Mouse (Mus musculus) v-Abl transformed pro-B cells (cell line): ENCODE data around the gene Pcbp4.

ENCODE experiments used
- in situ Hi-C, 2 experiments: fragments of 400-800 bp; cut with MboI; formaldehyde crosslinking; loops; one replicate each; pipeline ENCODE4 v1.15.1; 2025; ENCODE audit not compliant: unreplicated experiment in 2 of 2

Gene Pcbp4

DNA sequence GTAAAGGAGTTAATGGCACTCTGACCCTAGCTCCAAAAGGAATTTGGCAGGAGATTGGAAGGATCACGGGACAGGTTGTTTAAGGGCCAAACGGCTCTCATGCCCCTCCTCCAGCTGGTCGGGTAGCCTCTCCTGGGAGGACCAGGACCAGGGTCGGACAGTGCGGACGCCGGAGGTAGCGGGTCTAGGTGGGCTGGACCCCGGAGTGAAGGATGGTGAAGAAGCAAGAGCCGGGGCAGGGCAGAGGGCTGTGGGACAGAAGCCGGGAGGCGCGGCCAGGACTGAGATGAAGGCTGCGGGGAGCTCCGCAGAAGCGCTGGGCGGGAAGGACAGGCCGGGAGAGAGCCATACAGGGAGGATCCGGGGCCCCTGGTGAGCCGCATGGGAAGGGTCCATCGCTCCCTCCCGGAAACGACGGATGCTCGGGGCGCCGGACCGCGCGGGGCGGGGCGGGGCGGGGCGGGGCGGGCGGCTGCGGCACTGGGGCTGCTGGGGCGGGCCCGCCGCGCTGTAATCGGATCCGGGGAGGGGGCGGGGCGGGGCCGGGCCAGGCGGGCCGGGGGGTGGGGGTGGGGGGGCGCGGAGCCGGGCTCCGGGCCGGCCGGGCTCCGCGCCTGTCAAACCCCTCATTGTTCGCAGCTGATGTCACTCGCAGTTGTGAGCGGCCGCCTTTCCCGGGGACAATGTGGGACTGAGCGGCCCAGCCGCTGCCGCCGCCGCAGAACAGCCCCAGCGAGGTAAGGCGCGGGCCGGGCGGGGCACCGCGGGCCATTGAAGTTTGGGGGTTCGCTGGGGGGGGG lies at the start of gene Pcbp4:
Pcbp4 (plus strand) TSS at position 21 of the 800 bp plus-strand sequence.
- in situ Hi-C loops, result loop anchor here in 1 of 2 experiments (25.0 kb wide), 1 partner anchor 616 kb away; the partner anchor contains the start of gene Col6a6

DNA sequence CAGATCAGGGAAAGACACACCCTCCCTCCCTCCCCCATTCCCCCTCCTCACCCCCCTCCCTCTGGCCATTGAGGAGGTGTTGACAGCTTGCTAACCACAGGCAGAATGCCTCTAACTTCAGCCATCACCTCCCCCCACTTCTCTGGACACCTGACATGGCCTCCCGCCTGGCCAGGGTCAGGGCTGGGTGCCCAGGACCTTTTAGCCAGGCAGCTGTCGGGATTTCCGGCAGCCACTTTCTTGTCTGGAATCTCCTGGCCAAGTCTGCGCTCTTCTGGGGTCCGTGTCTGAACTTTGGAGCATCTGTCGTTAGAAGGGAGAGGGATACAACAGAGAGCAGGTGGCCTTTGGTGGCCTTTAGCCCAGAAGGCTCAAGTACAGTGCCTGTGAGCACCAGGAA lies 47.8 kb upstream of the Pcbp4 start:
- in situ Hi-C loops, result no loop called here

DNA sequence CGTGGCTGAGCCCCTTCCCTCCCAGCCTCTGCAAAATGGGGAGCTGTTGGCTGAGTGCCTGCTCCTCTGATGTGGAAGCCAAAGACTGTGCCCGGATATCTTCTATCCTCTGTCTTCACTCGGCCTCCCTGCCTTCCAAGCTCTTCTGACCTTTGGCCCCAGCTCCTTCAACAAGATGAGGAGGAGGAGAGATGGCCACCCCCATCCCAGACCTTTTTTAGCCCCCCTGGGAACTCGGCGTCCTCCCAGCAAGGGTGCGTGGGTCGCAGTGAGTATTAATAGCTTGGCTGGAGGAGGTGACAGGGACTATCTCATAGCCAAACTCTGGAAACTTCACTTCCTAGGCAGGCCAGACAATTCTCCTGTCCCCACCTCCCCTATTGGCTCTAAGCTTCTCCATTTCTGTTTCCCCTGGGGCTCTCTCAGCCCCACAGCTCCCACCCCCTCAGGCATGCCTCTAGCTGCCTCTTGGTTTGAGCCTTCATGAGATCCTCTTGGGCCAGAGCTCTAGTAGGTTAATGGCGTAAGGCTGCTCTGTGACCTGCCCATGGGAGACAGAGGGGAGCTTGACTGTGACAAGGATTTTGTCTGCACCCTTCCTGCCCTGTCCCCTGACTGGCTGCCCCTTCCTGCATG lies 46.5 kb upstream of the Pcbp4 start:
- in situ Hi-C loops, result no loop called here

DNA sequence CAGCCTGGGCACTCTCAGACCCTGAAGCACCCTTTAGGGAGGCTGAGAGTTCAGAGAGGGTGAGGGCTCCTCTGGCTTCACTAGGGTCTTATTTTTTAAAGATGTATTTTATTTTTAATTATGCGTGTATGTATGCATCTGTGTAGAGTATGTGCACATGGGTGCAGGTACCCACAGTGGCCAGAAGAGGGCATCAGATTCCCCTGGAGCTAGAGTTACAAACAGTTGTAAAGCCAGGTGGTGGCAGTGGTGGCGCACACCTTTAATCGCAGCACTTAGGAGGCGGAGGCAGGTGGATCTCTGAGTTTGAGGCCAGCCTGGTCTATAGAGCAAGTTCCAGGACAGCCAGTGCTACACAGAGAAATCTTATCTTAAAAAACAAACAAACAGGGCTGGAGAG lies 44.0 kb upstream of the Pcbp4 start:
- in situ Hi-C loops, result no loop called here

DNA sequence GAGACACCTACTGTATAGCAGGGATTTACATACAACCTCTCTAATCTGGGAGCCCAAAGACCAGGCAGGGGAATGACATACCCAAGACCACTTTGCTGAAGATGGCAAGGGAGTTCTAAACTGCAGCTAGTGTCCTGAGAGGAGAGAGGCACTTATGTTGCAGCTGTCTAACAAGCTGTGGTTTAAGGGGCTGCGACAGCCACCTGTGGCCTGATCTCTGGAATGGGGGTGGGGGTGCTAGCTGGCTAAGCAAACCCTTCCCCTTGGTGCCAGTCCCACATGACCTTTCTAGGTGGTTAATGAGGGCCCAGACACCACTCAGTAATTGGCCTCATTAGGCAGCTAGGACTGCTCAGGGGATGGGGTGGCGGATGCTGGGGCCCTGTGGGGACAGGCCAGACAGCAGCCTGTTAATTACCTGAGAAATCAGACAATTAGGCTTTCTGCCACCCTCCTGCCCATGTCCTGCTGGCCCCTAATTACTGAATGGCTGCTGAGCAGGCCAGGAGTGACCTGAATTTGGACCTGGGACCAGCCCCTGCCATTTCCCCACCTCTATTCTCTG lies 42.9 kb upstream of the Pcbp4 start:
- in situ Hi-C loops, result no loop called here

DNA sequence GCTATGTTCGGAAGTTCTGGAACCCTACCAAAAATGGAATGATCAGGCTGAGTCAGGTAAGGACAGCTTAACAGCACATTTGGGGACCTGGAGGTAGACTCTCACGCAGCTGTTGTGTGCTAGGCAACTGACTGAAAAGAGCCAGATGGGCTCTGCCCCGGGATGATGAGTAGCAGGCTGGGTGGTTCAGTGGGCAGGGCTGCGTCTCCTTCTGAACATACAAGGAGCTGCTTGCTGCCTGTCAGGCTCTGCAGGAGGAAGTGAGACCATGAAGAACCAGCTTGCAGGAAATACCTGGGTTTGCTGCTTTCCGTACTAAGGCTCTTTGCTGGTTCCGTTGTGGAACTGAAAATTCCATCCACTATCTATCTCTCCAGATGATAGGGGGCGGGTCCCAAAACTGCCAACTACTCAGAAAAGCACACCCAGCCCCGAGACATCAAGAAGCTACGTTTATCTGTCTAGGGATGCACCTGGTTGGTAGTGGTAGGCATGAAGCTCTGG lies 41.9 kb upstream of the Pcbp4 start:
- in situ Hi-C loops, result no loop called here

DNA sequence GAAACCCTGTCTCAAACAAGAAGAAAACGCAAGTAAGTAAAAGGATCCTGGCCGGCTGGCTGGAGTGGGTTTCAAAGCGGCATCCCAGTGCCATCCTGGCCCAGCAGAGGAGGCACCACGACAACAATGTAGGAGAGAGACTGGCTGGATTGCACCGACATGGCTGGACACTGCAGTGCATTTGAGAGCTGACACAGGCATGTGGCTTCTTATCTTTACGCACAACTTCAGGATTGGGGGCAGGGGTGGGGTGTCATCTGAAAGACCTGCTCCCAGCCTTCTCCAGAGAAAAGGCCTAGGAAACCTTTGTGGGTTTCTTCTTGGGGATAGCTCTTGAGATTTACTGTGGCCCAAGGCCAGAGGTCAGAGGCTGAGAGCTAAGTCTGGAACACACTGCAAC lies 41.4 kb upstream of the Pcbp4 start:
- in situ Hi-C loops, result no loop called here

DNA sequence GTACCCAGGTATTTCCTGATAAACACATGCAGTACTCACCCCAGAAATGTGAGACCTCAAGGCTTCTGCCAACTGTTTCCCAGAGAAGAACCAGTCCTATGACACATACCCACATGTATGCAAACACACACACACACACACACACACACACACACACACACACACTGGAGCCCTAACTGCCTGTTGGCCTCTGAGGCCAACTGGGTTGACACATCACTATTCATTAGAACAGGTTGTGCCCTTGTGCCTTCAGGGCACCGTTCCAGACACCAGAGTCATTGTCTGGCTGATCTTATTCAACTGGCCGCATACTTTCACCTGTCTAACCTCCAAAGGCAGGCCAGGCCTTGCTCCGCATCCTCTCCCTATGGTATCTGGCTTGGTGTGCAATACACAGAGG lies 40.9 kb upstream of the Pcbp4 start:
- in situ Hi-C loops, result no loop called here

DNA sequence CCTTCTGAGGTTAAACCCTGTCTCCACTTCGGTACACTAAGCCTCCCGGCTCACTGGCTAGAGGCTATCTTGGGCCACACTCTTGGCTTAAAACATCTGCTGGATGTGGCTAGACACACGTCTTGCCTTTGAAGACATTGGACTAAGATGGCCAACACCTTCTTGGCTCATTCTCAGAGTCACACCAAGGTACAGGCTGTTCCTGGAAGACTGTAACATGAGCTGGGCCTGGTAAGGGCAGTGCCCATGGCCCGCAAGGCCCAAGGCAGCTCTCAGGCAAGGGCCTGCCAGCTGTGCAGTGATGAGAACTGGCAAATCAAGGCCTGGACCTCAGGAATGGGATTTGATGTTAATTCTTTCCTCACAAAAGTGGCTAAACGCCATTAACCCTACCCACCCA lies 39.5 kb upstream of the Pcbp4 start:
- in situ Hi-C loops, result no loop called here

DNA sequence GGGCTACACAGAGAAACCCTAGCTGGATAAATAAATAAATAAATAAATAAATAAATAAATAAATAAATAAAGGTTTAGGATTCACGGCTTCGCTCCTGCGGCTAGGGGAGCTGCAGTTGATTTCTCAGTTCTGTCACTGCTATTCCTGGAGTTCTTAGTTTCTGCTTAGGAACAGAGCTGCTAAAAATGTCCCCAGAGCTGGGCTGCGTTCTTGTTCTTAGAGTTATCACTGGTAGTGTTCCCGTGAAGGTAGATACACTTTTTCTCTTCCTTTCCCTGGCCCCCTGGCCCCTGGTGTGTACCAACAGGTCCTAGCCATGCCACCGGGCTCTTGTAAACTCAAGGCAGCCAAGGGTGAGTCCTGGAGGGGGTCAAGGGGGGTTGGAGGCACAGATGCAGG lies 36.3 kb upstream of the Pcbp4 start:
- in situ Hi-C loops, result no loop called here

DNA sequence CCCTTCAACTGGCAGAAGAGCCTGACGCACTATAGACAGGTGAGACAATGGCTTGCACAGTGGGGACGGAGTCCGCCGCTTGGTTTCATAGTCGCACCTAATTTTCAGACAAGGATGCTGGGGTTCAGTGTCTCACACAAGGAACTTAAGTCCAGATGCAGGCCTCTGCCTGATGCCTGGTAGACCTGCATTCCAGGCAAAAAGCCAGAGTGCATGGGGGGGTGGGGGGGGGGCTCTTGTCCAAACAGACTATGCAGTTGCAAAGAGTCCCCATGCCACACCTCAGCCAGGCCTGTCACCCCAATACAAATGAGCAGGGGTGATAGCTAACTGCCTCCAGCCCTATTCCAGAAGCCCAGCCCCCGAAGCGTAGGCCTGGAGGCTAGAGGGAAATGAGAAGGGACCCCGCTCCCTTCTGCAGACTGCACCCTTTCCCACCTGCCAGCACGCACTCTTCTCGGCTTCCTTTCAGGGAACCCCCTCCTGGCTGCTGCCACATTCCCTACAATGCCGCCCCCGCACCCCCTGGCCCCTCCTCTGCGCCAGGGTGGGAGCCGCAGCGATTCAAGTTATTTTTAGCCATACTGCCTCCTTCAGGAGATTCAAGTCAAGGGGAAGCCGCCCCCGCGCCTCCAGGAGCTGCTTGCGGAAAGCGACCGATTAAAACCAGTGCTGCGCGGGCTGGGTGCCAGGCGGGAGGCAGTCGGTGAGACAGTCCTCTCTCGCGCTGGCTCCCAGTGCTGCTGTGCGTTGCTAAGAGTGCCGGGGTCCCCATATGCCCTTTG lies 35.1 kb upstream of the Pcbp4 start:
- in situ Hi-C loops, result no loop called here

DNA sequence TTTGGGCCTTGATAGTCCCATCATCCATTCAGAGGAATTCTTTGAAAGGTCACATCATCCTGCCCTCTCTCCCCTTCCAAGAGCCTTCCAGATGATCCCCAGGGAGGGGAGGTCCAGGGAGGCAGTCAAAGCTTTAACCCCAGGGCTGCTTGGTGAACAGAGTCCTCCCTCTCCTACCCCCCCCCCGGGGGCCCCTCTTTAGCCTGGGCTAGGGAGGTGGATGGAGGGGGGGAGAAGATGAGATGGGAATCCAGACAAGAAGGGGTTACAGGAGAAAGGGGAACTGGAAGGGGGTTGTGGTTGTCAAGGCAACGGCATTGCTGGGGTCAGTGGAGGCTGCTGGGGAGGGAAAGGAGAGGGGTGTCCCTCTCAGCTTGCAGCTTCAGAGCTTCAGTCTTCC lies 32.5 kb upstream of the Pcbp4 start:
- in situ Hi-C loops, result loop anchor here (5.0 to 10.0 kb wide), 4 partner anchors 54 to 206 kb away; partner anchors contain the start of genes Parp3 (in 1 of the 2) and Rrp9 (in 1 of the 2)

DNA sequence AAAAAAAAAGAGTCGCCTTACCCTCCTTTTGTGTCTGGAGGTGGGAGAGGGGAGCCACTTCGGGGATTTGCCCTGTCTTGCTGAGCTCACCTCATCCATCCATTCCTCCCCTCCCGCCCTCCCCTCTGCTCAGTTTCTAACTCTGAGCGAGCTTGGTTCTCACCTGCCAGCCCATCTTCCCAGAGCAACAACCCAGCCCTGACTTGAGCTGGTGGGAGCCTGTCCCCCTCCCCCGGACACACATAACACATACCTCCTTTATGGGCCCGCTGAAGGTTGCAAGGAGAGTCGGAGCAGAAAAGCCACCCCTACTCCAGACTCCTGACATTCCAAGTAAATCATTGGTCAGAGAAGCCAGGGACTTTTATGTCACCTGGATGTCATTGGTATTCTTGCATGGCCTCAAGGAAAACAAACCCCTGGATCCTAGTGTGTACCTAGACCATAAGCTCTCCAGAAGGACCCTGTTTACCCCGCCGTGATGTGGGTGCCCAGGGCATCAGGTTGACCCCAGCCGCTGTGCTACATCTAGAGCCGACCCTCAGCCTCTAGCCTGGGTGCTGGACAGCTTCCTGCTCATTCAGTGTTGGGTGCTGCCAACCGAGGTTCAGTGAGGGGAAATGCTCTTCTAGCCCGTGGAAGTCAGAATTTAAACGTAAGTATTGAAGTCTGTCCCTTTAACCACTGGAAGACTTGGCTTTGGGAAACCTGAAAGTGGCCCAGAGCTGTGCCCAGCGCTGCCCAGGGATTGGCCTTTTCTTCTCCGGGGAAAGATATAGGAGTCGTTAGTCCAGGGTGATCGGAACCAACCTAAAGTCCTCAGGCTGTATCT lies 31.8 kb upstream of the Pcbp4 start:
- in situ Hi-C loops, result loop anchor here (5.0 to 10.0 kb wide), 4 partner anchors 54 to 206 kb away; partner anchors contain the start of genes Parp3 (in 1 of the 2) and Rrp9 (in 1 of the 2)

DNA sequence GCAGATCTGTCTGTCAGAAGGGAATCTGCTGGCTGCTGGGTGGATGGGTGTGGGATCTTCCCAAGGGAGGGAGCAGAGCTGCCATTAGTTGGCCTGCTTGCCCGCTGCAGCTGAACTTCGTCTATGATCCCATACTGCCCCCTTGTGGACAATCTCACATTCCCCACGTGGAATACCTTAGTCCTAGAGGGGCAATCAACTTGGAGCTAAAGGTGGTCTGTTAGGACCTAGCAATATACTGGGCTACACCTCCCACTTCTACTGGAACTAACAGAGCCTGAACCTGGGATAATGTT lies 31.3 kb upstream of the Pcbp4 start:
- in situ Hi-C loops, result loop anchor here (5.0 to 10.0 kb wide), 4 partner anchors 53 to 207 kb away; partner anchors contain the start of genes Parp3 (in 1 of the 2) and Rrp9 (in 1 of the 2)

DNA sequence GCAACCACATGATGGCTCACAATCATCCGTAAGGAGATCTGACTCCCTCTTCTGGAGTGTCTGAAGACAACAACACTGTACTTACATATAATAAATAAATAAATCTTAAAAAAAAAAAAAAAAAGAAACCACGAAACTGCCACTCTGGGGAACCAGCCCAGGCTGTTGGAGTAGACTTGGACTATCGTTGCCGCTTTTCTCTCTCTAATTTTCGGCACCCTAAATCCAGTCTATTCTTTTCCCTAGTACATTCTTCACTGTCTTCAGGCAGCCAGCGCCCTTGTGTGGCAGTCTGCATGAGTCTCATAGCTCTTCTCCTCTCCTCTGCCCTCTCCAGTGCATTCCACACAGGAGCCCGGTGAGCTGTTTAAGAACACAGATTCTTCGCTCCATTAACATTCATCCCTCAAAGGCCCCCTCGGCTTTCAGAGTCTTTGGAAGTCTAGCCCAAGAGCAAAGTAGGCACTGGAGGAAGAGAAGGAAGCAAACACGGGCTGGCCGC lies 24.3 kb upstream of the Pcbp4 start:
- in situ Hi-C loops, result loop anchor here (10.0 to 25.0 kb wide), 4 partner anchors 46 to 616 kb away; partner anchors contain the start of genes Glyctk (in 2 of the 2), Wdr82 (in 2 of the 2), Parp3 (in 1 of the 2) and Rrp9 (in 1 of the 2)

DNA sequence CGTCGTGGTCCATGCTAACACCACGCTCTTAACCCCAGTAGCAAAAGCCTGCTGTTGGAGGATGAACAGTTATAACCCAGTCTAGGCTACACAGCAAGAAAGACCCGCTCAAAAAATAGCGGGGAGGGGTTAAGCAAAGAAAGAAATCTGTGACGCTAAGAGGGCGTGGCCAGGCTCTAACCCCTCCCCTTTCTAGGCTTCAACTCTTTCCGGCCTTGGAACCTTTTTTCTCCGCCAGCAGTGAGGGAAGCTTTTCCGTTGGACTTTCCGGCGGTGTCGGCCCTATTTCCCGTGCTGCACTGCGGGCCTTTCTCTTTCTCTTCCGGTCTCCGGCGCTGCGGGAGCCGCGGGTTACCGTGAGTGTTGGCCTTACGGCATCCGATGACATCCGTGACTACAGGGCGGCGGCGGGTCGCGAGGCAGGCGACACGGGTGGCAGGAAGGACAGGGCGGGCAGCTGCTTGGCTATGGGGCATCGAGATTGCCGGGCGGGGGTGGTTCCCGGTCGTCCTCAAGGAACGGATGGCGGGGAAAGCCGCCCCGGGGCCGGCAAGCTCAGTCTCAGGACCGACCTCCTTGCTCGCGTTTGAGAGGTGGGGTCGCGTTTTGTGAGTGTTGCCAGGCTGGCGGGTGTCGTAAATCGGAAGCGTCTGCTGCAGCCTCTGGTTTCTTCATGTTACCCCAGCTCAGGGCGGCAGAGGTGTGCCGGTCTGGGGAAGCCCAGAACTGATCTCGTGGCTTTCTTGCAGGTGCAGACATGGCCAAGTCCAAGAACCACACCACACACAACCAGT lies 23.7 kb upstream of the Pcbp4 start, which contains the start of gene Rpl29:
Rpl29 (plus strand) TSS at position 234 of the 794 bp plus-strand sequence.
- in situ Hi-C loops, result loop anchor here (10.0 to 25.0 kb wide), 4 partner anchors 45 to 617 kb away; partner anchors contain the start of genes Glyctk (in 2 of the 2), Wdr82 (in 2 of the 2), Parp3 (in 1 of the 2) and Rrp9 (in 1 of the 2)

DNA sequence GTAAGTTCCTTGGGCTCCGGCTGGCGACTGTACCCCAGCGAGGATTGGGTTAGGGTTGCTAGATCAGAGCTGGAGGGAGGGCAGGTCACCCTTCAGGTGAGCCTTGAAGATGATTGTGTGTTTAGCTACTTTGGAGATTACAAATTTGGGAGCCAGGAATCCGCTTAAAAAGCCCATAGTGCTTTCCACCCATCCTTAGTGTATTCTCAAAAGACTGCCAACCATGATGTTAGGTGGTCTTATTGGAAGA lies 23.2 kb upstream of the Pcbp4 start:
- in situ Hi-C loops, result loop anchor here (25.0 kb wide), 2 partner anchors 268 to 618 kb away; partner anchors contain the start of genes Glyctk (in 2 of the 2) and Wdr82 (in 2 of the 2)

DNA sequence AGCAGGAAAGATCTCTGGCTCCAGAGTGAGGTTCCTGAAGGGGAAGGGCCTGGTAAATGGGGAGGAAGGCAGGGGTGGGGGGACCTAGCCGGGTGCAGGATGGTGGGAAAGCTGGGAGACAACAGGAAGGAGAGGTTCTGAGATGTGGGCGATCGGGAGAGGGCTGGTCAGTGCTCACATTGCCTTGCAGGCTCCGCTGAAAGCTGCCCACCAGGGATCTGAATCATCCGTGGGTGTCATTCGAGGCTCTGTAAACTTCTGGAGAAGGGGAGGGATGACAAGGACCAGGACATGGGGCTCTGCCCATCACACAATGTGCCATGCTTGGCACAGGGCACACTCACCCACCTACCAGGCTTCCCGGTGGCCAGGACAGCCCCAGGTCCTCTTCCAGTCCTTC lies 19.7 kb upstream of the Pcbp4 start:
- in situ Hi-C loops, result loop anchor here (25.0 kb wide), 2 partner anchors 271 to 621 kb away; partner anchors contain the start of genes Glyctk (in 2 of the 2) and Wdr82 (in 2 of the 2)
